In the genomic region with DNA sequence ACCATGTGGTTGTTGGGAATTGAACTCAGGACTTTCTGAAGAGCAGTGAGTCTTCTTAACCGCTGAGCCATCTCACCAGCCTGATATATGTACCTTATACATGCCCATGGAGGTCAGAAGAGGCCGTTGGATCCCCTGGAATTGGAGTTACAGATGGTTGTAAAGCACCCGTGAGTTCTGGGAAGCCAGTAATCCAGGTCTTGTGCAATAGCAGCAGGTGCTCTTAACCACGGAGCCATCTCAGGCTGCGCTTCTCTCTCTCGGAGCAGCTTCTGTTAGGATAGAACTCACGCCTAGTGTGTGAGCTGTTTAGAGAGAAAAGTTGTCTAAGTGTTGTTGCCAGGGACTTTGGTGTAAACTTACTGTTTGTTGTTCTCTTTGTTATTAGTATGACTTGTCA, we compare ENCODE assay signal across 12 mouse cellular contexts.
"Had no signal": no experiment of that assay in that cellular context is flagged by ENCODE, and none has a peak within 500 bp of the region (broad histone marks: within the 10 kb centered on the region; RNA-seq: fewer than 3 reads in every experiment).

No protein-coding gene starts in this region.

- H3K27ac ChIP-seq: left cerebral cortex, adult 2 months; limb, embryonic 15.5 days; liver, embryonic 15.5 days; macrophage; midbrain, embryonic 12.5 days had no signal

- ATAC-seq: midbrain, embryonic 16.5 days had no signal

- H3K27me3 ChIP-seq: limb, embryonic 15.5 days; liver, embryonic 15.5 days; midbrain, embryonic 12.5 days had no signal

- H3K9ac ChIP-seq: limb, embryonic 15.5 days; liver, embryonic 15.5 days; lung, embryonic 14.5 days; midbrain, embryonic 12.5 days had no signal

- H3K9me3 ChIP-seq: limb, embryonic 15.5 days; liver, embryonic 15.5 days; midbrain, embryonic 12.5 days had no signal

- DNase-seq: kidney, adult 18-20 months; kidney, postnatal 10 days; lung, embryonic 14.5 days; lung, postnatal 14 days; right cerebral cortex, postnatal 14 days; thymus, postnatal 36 days had no signal

- H3K4me2 ChIP-seq: limb, embryonic 15.5 days; liver, embryonic 15.5 days; lung, embryonic 14.5 days; midbrain, embryonic 12.5 days had no signal

- H3K4me3 ChIP-seq: left cerebral cortex, adult 2 months; limb, embryonic 15.5 days; liver, embryonic 15.5 days; midbrain, embryonic 12.5 days had no signal
